Mouse (Mus musculus): ENCODE data around the gene Ngef.

The Ngef gene

DNA sequence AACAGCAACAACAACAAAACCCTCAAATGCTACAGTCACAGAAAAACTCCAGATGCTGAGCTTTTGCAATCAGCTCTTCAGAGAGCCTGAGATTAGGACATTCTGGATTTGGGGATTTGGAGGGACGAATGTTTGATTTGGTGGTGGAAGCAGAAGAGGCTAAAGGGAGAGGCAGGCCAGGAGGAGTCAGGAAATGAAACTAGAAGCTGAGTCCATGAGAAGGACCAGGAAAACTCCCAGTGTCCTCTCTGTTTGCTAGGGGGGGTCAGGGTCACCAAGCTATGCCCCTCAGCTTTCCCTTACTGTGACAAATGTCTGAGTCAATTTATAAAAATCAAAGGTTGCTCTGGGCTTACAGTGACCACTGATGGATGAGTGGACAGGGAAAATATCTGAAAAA is 20.1 kb downstream of the Ngef start:
- no peak for DNase-seq

DNA sequence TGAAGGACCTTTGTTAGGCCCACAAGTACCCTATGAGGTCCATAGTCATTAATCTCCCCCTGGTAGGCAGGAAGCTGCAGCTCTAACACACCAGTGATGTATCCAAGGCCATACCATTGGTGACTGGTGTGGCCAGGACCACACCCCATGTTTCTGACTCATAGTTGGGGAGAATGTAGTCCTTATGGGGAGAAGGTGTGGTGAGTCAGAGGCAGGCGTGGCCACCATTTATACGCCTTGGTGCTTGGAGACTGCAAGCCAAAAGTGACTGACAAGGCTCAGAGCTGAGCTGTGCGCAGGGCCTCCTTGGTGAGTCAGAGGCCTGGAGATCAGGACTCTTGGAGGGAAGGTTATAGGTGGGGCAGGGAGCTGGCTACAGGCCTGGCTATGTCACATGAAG is 22.7 kb downstream of the Ngef start:
- DNase-seq: no peak

DNA sequence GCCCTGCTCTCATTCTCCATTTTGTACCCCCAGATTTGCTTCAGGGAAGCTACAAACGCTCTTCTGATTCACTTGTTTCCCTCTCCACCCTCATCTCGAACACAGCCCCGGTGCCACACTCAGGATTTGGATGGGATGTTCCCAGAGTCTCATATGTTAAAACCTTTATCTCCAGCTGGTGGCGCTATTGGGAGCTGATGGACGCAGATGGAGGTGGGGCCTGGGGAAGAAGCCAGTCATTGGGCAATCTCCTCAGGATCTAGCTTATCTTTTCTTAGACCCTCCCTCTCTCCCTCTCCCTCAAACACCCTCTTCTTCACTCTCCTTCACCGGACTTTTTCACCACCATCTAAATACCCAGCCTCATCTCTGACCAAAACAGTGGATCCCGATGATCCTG is 32.1 kb downstream of the Ngef start:
- DNase-seq: peak; percentile 11

DNA sequence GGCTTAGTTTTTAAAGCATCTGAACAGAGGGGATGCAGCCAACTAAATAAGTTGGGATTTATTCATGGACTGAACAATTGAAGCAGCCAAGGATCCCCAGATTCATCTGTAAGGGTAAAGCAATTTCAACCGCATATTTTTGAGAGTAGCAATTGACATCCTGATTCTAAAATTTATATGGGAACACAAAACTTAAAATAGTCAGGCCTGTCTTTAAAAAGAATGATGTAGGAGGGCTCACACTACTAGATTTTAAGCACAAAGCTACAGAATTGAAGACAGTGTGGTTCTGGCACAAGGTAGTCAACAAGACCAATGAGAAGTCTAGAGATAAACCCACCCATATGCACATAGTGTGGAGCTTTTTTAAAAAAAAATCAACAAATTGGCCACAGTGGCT is 36.7 kb downstream of the Ngef start:
- no peak for DNase-seq

DNA sequence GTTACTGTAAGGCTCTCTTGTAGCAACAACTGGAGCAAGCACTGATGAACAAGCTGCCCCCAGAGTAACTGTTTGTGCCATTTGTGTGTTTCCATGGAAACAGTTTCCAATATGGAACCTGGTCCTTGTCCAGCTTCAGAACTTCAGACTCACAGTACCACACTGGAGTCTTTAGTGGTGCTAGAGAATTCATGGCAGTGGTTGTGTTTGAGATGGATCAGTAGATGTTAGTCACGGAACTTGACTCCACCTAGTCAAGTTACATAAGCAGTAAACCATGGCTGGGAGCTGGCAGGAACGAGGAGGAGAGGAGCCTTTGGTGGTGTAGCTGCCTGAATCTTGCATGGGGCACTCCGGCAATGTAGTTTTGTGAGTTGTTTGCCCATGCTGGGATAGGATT is 39.6 kb downstream of the Ngef start:
- DNase-seq: no peak

DNA sequence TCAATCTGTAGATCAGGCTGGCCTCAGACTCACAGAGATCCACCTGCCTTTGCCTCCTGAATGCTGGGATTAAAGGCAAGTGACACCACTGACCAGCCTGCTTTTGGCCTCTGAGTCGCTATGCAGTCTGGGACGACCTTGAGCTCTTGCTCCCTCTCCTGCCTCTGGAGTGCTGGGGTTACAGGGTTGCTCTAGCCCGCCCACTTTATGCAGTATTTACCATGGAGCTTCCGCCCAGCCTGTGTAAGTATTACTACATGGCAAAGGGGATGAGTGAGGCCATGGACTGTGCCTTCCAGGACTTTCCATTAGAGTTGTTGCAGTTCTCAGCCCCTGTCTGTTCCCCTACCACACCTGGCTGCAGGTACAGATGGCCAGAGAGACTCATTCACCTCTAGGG is 41.3 kb downstream of the Ngef start:
- DNase-seq: no peak

DNA sequence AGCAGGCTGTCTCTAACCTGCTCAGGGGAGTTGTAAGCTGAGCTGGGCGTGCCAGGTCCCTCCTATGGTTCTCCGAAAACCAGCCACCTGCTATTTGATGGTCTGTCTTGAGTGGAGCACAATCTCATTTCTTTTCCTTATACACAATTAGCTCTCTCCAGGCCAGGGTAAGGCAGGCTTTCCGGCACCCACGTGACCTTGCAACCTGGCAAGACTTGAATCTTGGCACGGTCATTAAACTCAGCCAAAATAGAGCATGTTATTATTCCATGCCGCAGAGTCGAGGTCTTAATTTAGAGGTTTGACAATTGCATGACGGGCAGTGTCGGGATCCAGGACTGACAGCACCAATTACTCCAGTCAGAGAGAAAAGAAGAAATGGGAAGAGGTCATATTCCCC is 46.5 kb downstream of the Ngef start:
- no peak for DNase-seq

DNA sequence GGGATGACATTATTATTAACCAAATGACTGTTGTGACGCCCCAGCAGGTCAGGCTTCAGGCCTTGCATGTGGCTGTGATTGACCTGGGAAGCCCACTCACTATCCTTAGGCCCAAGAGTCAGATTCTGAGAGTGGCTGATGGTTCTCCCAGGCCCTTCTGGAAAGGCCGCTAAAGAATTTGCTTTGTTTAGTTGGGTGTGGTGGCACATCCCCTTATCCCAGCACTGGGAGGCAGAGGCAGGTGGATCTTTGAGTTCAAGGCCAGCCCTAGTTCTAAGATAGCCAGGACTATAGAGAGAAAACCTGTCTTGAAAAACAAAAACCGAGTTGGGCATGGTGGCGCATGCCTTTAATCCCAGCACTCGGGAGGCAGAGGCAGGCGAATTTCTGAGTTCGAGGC is 48.6 kb downstream of the Ngef start:
- no peak for DNase-seq

DNA sequence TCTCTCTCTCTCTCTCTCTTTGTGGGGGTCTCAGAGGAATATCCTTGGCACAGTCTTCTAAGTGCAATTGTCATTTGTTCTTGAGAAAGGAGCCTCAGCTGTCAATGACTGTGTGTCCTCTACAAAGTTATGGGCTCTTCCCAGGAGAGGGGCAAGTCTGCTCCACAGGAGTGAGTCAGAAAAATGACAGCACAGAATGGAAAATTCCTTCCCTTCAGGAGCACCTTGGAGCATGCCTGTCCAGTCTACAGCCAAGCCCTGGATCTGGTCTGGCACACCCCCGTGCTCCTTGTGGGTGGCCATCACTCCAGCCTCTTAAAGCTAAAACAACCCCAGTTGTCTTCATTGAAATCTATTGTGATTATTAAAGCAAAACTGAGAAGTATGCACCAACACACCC is 52.1 kb downstream of the Ngef start:
- DNase-seq: no peak

DNA sequence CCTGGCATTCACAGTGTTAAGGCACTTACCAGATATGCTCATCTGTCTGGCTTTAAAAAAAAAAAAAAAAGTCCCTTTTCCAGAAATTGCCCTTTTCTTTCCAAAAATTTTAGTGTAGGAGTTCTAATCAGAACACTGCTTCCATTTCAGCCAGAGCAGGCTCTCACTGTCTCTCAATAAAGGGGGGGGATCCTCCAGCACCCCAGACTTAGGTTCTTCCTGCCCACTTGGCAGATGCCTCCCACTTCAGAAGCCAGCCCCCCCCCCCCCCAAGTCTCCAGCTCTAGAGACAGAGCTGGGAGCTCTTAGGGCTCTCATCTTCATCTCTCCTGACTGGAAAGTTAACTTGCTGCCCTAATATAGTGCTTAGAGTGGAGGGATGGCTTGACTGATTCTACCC is 53.2 kb downstream of the Ngef start:
- no peak for DNase-seq

DNA sequence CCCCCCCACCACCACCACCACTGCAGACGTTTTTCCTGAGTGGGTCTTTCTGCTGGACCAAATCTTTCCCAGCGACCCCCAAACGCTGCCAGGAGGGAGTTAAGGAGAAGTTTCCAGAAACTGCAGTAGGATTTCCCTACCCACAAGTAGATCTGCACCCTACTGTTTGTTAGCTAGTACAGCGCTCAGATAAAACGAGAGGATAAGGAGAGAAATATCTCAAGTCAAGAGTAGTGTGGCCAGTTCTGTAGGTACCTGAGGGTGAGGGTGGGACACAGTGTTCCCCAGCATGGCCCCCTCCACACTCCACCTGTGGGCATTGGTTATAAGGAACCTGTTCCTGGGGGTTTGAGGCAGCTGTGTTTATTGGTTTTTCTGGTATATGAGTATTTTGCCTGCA is 62.8 kb downstream of the Ngef start:
- DNase-seq: no peak

DNA sequence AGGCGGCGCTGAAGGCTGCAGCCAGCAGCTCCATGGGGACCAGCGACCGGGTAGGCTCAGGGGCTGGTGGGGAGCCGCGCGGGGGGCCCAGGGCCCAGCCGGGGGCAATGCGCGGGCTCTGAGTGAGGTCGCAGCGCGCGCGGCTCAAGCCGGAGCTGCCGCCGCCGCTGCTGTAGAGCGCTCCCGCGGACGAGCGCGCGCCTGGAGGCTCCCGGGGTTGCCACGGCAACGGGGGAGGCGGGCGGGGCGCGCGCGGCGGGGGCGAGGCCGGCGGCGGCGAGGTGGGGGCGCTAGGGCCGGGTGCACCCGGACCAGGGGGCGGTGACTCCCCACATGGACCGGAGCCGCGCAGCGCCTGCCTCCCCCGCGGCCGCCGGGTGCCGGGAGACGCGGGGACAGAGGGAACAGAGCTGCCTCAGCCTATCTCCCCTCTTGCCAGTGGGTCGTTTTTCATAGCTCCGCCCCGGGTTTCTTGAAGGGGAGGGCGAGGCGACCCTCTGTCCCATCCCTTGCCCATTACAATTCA is 63.4 kb downstream of the Ngef start:
- peak; percentile 46 for DNase-seq

DNA sequence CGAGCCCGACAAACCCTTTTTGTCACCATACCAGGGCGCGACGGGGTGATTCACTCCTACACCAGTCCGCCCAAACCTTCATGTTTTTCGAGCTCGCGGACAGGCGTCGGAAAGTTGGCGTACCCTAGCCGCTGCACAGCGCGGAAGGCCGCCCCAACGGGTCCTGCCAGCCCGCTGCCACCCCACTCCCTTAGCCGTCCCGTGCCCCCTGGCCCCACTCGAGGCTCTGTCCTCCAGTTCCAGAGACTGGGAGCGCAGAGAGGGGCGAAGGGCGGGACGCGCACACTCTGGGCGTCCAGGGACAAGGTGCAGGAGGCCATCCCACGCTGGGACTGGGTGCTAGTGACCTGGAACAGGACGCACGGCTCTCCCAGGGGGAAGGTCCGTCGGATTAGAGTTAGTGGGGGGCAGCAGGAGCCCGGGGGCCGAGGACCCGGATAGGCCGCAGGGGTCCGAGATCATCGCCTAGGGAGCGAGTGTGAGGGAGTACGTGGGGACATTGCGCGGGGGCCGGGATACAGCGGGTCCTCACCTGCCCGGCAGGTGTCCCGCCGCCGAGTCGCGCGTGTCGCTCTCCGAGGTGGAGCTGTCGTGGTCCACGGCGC is 64.0 kb downstream of the Ngef start, which contains the start of gene Neu2:
Neu2 (plus strand) TSS at position 329 of the 605 bp plus-strand sequence.
- no peak for DNase-seq

DNA sequence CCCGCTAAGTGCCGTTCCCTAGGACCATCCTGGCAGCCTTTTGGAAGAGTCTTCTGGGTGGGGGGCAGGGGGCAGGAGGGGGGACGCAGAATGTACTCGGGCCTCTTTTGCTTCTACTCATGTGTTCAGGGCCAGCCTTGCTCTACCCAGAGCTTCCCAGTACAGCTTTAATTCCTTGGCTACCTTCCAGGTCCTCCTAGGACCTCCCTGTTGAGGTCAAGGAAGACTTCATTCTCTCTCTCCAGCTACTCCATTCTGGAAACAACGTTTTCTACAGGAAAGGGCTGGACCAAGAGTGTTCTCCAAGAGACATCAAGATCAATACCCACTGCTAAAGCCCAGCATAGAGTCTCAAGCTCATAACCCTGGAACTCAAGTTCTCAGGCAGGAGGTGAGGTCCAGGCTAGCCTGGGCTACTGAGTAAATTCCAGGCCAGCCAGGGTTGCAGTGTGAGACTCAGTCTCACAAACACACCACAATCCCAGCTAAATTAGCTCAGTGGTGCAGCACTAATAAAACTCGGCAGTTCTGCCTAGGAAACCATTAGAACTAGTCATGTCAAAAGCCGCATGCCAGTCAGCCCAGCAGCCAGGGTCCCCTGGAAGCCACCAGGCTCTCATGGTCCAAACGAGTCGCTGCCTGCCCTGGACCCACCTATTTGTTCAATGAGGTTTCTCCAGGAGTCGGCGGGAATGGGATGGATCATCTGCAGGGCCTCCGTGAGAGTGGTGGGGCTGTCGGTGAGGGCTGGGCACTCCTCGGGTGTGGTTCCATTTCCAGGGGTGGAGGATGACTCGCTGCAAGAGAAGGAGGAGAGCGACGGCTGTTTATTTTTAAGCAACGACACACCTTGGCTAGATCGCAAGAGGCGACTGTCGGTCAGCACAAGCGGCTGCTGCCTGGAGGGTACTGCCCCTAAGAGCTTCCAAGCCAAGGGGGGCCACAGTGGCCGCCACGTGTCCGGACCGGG is 64.8 kb downstream of the Ngef start:
- DNase-seq: no peak

DNA sequence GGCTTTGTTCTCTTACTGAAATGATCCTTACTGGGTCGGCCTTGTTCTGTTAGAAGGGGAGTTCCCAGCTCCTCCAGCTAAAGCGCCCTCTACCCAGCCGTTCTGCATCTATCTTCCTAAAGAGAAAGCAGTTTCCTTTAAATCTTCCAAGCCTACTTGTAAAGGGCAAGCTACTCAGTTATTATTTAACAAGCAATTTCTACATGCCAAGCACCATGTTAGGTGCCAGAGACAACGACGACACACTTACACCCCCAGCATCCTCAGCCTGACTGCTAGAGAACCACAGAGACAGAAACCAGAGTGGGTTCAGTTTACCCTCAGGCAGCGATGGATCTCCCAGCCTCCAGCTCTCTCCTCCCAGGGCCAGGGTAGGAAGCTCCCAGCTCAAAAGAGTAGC is 65.8 kb downstream of the Ngef start:
- no peak for DNase-seq

DNA sequence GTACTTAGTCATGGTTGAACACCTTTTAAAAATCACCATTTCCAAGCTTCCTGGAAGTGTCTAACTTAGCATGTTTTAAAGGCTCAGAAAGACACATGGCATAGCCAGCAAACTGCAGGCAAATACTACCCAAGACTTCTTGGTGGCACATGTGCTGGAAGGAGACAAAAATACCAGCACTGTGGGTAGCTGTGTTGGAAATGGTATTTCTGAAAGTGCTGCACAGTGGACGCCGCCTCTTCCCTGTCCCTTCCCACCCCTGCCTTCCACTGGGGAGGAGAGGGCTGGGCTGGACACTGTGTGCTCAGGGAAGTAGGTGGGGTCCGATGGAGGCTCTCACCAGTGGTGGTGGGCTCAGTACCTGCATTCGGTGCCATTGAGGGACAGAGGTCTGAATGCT is 68.1 kb downstream of the Ngef start:
- no peak for DNase-seq

DNA sequence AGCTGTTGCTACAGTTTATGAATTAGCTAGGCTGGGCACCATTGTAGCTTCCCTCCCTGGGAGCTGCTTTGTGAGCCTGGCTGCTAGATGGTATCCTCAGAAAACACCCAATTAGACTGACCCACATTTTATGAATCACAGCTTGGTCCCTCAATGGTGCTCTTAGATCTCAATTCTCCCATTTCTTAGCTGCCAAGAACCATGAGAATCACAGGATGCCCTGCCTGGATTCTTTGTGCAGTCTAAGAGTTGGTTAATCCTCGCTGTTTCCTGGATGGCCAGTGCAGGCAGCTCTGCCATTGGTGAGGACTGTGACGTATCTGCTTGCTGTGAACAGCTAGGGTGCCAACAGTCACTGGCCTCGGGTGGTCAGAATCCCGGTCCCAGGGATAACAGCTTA is 80.1 kb downstream of the Ngef start:
- no peak for DNase-seq

DNA sequence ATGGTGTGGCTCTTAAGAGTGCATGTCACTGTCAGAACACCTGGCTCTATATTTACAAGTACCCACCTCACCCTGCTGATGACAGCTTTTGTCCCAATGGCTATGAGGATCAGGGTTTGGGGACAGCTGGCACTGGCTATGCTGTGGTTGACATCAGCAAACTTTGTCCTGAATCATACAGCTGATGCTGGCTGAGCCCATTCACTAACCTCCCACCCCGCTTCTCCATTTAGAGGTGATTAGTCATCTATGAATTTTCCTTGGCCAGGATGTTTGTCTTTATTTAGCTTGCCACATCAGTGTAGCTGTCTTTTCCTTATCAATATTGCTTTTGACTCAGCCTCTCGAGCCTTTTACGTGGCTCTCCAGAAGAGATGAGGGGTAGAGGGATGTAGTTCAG is 81.4 kb downstream of the Ngef start:
- no peak for DNase-seq

DNA sequence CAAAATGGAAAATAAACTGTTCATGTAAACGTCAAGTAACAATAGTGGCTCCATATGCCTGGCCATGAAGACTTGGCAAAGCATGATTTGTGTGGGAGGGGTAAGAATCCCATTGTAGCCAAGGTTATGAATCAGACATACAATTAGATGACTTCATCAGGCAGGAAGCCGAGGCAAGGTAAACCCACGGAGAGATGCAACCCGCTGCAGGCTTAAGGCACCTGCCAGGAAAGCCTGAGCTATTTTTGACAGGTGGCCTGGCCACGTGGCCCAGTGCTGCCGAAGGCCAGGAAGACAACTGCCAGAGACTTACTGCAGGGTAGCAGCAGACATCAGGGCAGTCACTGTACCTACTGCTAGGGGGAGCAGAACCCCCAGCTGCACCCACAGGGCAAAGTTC is 87.3 kb downstream of the Ngef start:
- peak; percentile 86 for DNase-seq

DNA sequence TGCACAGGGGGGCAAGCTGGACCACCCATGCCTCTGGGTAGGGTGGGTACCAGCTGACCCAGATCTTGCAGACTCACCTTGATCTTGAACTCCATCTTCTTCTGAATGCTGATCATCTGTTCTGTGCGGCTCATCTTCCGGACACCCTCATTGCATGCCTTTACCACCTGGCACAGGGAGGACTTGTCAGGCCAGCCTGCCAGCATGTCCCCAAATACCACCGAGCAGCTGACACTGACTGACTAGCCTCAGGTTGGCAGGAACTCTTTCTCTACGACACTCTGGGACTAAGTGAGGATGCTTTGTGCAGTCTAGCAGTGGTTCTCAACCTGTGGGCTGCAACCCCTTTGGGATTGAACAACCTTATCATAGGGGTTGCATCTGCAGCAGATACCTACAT is 91.1 kb downstream of the Ngef start:
- DNase-seq: no peak

DNA sequence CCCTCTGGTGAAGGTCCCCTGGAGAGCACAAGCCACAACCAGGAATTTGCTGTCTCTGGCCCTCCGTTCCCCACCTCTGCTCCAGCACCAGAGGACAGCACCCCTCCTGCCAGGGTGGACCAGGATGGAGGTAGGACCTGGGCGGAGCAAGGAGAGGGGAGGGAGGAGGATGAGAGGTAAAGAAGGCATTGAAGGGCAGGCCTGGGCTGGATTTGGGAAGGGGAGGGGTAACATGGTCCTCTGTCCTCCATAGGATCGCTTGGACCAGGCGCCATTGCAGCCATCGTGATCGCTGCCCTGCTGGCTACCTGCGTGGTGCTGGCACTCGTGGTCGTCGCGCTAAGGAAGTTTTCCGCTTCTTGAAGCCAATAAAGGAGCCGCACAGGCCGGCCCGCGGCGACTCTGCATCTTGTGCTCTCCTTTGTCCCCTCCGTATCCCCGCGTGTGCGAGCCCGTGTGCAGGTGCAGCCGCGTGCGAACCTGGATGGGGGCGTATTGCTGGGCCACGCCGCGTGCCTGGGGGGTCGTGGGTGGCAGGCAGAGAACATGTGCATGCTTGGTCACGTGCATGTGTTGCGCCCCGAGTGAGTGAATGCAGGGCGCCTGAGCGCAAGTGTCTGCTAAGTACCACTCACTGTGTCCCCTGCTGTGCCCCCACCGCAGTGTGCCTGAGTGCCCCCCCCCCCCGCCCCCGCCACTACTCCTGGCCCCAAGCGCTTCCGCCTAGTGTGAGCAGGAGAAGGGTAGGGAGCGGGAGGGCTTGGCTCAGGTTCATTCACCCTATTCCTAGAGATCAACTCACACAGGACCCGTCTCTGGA is 98.4 kb downstream of the Ngef start:
- no peak for DNase-seq

DNA sequence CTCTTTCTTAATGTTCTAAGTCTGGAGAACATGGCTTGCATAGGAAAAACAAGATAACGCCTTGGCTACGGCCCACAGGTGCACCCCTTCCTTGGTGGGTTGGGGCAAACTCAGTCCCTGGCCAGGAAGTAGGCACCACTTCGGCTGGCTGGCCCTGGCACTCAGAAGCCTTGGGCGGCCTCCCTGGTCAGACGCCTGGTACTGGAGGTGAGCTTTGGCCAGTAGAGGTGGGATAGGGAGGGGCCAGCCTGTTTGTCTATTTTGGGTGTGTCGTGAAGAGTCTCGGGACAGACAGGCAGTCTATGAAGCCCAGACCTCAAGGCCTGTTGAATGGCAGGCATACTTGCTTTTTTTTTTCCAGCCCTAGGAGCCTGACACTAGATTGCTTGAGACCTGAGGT is 101.1 kb downstream of the Ngef start:
- DNase-seq: no peak

DNA sequence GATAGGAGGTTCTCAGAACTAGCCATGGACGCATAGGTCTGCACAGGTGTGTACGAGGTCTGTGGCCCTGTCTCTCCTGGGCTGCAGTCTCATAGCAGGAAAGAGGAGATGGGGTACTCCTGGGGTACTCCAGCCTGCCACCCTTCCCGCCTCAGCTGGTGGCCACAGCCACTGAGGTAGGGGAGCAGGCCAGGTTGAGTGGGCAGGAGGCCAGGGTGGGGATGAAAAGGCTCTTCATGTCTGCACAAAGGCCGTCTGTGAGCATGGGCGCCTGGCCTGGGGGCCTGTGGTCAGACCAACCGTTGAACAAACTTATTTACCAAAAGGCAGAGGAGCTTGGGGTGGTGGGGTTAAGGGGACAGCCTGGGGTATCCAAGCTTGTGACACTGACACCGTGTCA is 101.8 kb downstream of the Ngef start:
- DNase-seq: no peak
